In genomic region chr6:39848766-39849165, GRCm38 (mm10) we compare ENCODE assay signal across 11 mouse cellular contexts. TPM values are rescaled to one million over a fixed set of nuclear protein-coding genes. Genes with fewer than 3 reads are reported as not detected.
DNase-seq lines count a peak whose midpoint lies in the region; ATAC-seq and TF ChIP-seq lines count a peak whose summit lies in the region.
"Had no signal": no experiment of that assay in that cellular context is flagged by ENCODE, and none has a peak within 500 bp of the region (broad histone marks: within the 10 kb centered on the region; RNA-seq: fewer than 3 reads in every experiment).

No protein-coding gene starts in this region.

- WGBS in hindbrain, embryonic 11.5 days, result 50% methylated on average over 7 of the region's 7 CpGs
- 65% methylated on average over 7 of the region's 7 CpGs for WGBS in hindbrain, embryonic 13.5 days
- 32% methylated on average over 7 of the region's 7 CpGs for WGBS in spleen, adult 2 months

- peak; percentile 35; the same call in 1 of the 2 replicates for ATAC-seq in hindbrain, embryonic 11.5 days (ENCODE audit: low FRiP score)
- ATAC-seq in hindbrain, embryonic 13.5 days (ENCODE audit: low FRiP score), result no peak
- ATAC-seq: forebrain, embryonic 16.5 days; hindbrain, embryonic 16.5 days had no signal

- no peak for TF ChIP-seq POLR2A in spleen, adult 2 months (IDR thresholded peaks at IDR 0.05; ENCODE audit: low read depth, low read length)
- no peak for TF ChIP-seq POLR2A in brain, embryonic 14.5 days (IDR thresholded peaks at IDR 0.05; ENCODE audit: borderline replicate concordance, extremely low read depth, insufficient read depth, insufficient read length, poor library complexity, severe bottlenecking)

- no peaks in the 10 kb centered on the region for H3K27me3 ChIP-seq in hindbrain, embryonic 11.5 days (ENCODE audit: control insufficient read depth, insufficient read depth, low read length)
- H3K27me3 ChIP-seq in hindbrain, embryonic 13.5 days, result no peaks in the 10 kb centered on the region
- no peaks in the 10 kb centered on the region for H3K27me3 ChIP-seq in spleen, adult 2 months (ENCODE audit: control insufficient read depth, insufficient read depth, low read length)
- H3K27me3 ChIP-seq: lung, embryonic 15.5 days had no signal

- H3K4me1 ChIP-seq in hindbrain, embryonic 11.5 days (replicated peaks; ENCODE audit: control insufficient read depth, insufficient read depth, low read length), result no peaks in the 10 kb centered on the region
- no peaks in the 10 kb centered on the region for H3K4me1 ChIP-seq in hindbrain, embryonic 13.5 days (replicated peaks)
- no peaks in the 10 kb centered on the region for H3K4me1 ChIP-seq in spleen, adult 2 months (ENCODE audit: control insufficient read depth, insufficient read depth, insufficient read length)
- H3K4me1 ChIP-seq: lung, embryonic 15.5 days had no signal

- no peak overlapping the region for H3K27ac ChIP-seq in hindbrain, embryonic 11.5 days (ENCODE audit: low read depth, low read length)
- no peak overlapping the region for H3K27ac ChIP-seq in hindbrain, embryonic 13.5 days
- no peak overlapping the region for H3K27ac ChIP-seq in spleen, adult 2 months (ENCODE audit: insufficient read depth, low read length)
- H3K27ac ChIP-seq: lung, embryonic 15.5 days had no signal

- peak; percentile 27 for DNase-seq in hindbrain, embryonic 11.5 days (ENCODE audit: low spot score)
- no peak for DNase-seq in spleen, adult 2 months (ENCODE audit: low read depth in 1 of 2, low spot score in 2 of 2)
- DNase-seq in spleen, postnatal 10 days (ENCODE audit: low spot score in 2 of 2), result no peak
- no peak for DNase-seq in brain, embryonic 14.5 days (ENCODE audit: low read depth)
- peak; percentile 3 for DNase-seq in retina, postnatal 7 days (ENCODE audit: low read depth, low spot score)
- DNase-seq in urinary bladder, postnatal 4 days (ENCODE audit: low spot score in 2 of 2), result no peak
- DNase-seq in layer of hippocampus, postnatal 25 days (ENCODE audit: extremely low spot score in 1 of 2, low spot score in 1 of 2), result no peak

- H3K9ac ChIP-seq in hindbrain, embryonic 11.5 days (ENCODE audit: low read depth, low read length), result no peak overlapping the region
- H3K9ac ChIP-seq in hindbrain, embryonic 13.5 days, result no peak overlapping the region
- H3K9ac ChIP-seq: lung, embryonic 15.5 days had no signal

- peak; percentile 4; the same call in 1 of the 2 replicates for TF ChIP-seq CTCF in spleen, adult 2 months (IDR thresholded peaks at IDR 0.05; ENCODE audit: extremely low read depth, insufficient read depth, insufficient read length, insufficient replicate concordance)
- peak; percentile 38; the same call in 1 of the 2 replicates for TF ChIP-seq CTCF in brain, embryonic 14.5 days (IDR thresholded peaks at IDR 0.05; ENCODE audit: borderline replicate concordance, extremely low read depth, insufficient read depth, insufficient read length)

- no peaks in the 10 kb centered on the region for H3K9me3 ChIP-seq in hindbrain, embryonic 11.5 days (ENCODE audit: control insufficient read depth, low read length)
- H3K9me3 ChIP-seq in hindbrain, embryonic 13.5 days, result no peaks in the 10 kb centered on the region
- H3K9me3 ChIP-seq: lung, embryonic 15.5 days had no signal

- no peak overlapping the region for H3K4me3 ChIP-seq in hindbrain, embryonic 11.5 days (ENCODE audit: low read depth, low read length)
- H3K4me3 ChIP-seq in hindbrain, embryonic 13.5 days, result no peak overlapping the region
- no peak overlapping the region for H3K4me3 ChIP-seq in spleen, adult 2 months (ENCODE audit: extremely low read depth, insufficient read depth, insufficient read length)
- H3K4me3 ChIP-seq: lung, embryonic 15.5 days had no signal

- no peaks in the 10 kb centered on the region for H3K36me3 ChIP-seq in hindbrain, embryonic 11.5 days (ENCODE audit: control insufficient read depth, insufficient read depth, low read length)
- no peaks in the 10 kb centered on the region for H3K36me3 ChIP-seq in hindbrain, embryonic 13.5 days
- no peaks in the 10 kb centered on the region for H3K36me3 ChIP-seq in spleen, adult 2 months (ENCODE audit: control insufficient read depth, insufficient read depth, low read length)
- H3K36me3 ChIP-seq: lung, embryonic 15.5 days had no signal

- H3K4me2 ChIP-seq in hindbrain, embryonic 11.5 days (replicated peaks; ENCODE audit: low read depth, low read length), result no peak overlapping the region
- H3K4me2 ChIP-seq in hindbrain, embryonic 13.5 days, result no peak overlapping the region
- H3K4me2 ChIP-seq: lung, embryonic 15.5 days had no signal

RNA-seq across cellular contexts. Expression of gene Tmem178b, which starts 24.3 kb away (rescaled TPM):
- 9.9 and 10.5 TPM in 2 replicates for polyA plus RNA-seq in hindbrain, embryonic 11.5 days (2014; fragmentation: Nextera tagmentation; extraction: Ambion mirVana)
- 29.8 and 31.9 TPM in 2 replicates for polyA plus RNA-seq in hindbrain, embryonic 13.5 days (2015; fragmentation: Nextera tagmentation; extraction: Ambion mirVana)
- 0.11 and 0.12 TPM in 2 replicates for polyA plus RNA-seq in spleen, adult 2 months (2012; rRNA removed)
- polyA plus RNA-seq in brain, embryonic 14.5 days (2012; rRNA removed), result 48.8 and 84.9 TPM in 2 replicates
- total RNA-seq in layer of hippocampus, postnatal 25 days (2021), result 100 to 1,000 TPM; 166 to 205 TPM

RNA-seq across cellular contexts. Expression of gene Mrps33, which starts 38.0 kb away (rescaled TPM):
- 232 and 245 TPM in 2 replicates for polyA plus RNA-seq in hindbrain, embryonic 11.5 days (2014; fragmentation: Nextera tagmentation; extraction: Ambion mirVana)
- polyA plus RNA-seq in hindbrain, embryonic 13.5 days (2015; fragmentation: Nextera tagmentation; extraction: Ambion mirVana), result 199 and 222 TPM in 2 replicates
- 20.6 and 25.9 TPM in 2 replicates for polyA plus RNA-seq in spleen, adult 2 months (2012; rRNA removed)
- 249 and 331 TPM in 2 replicates for polyA plus RNA-seq in brain, embryonic 14.5 days (2012; rRNA removed)
- 100 to 1,000 TPM; 104 to 115 TPM for total RNA-seq in layer of hippocampus, postnatal 25 days (2021)

Comparison
In these comparisons a context has a peak if more than half of its experiments do, and no peak if none do; other contexts are left out.
1. DNase-seq: peak in hindbrain, embryonic 11.5 days (single experiment) and retina, postnatal 7 days (single experiment); none in spleen, adult 2 months (0 of 2), spleen, postnatal 10 days (0 of 2), brain, embryonic 14.5 days (single experiment), urinary bladder, postnatal 4 days (0 of 2) and layer of hippocampus, postnatal 25 days (0 of 2).